Mouse (Mus musculus) forebrain, embryonic 14.5 days (tissue): ENCODE measurements around the gene Rho. TPM values are rescaled to one million over a fixed set of nuclear protein-coding genes. Genes with fewer than 3 reads are reported as not detected.

ENCODE experiments used
- ATAC-seq: fragments of 200-750 bp; cut with Nextera tagmentation; 2 replicates; pipeline ENCODE4 v1.8.0; 2017; ENCODE audit warnings: mild to moderate bottlenecking, moderate library complexity
- DNase-seq: peaks from one replicate; pipeline ENCODE4 v3.0.0-alpha.2; 2015; ENCODE audit warnings: low spot score
- H3K27ac ChIP-seq: fragments of 300-500 bp; sonication (generic); 2 replicates; pipeline ENCODE4 v1.5.1; 2014; ENCODE audit warnings: low read depth, mild to moderate bottlenecking, control low read depth, low read length, moderate library complexity
- H3K27me3 ChIP-seq: fragments of 300-500 bp; sonication (generic); replicated peaks from 2 replicates; pipeline ENCODE4 v1.6.1; 2014; ENCODE audit warnings: low read length, control low read depth, mixed read lengths; ENCODE audit not compliant: control insufficient read depth, insufficient read depth
- H3K36me3 ChIP-seq: fragments of 300-500 bp; sonication (generic); 2 replicates; pipeline ENCODE4 v1.6.1; 2014; ENCODE audit warnings: low read length, control low read depth; ENCODE audit not compliant: control insufficient read depth, insufficient read depth
- H3K4me1 ChIP-seq: fragments of 300-500 bp; sonication (generic); 2 replicates; pipeline ENCODE4 v1.6.1; 2014; ENCODE audit warnings: antibody characterized with exemption, low read length, control low read depth; ENCODE audit not compliant: control insufficient read depth, insufficient read depth
- H3K4me2 ChIP-seq: fragments of 300-500 bp; sonication (generic); 2 replicates; pipeline ENCODE4 v1.6.1; 2014; ENCODE audit warnings: mild to moderate bottlenecking, control low read depth, low read length
- H3K4me3 ChIP-seq: fragments of 300-500 bp; sonication (generic); 2 replicates; pipeline ENCODE4 v1.5.1; 2014; ENCODE audit warnings: low read depth, low read length, control low read depth
- H3K9ac ChIP-seq: fragments of 300-500 bp; sonication (generic); 2 replicates; pipeline ENCODE4 v1.6.1; 2014; ENCODE audit warnings: mild to moderate bottlenecking, low read length, control low read depth, moderate library complexity
- H3K9me3 ChIP-seq: fragments of 300-500 bp; sonication (generic); replicated peaks from 2 replicates; pipeline ENCODE4 v1.6.1; 2016; ENCODE audit warnings: low read length, control low read depth, mixed read lengths; ENCODE audit not compliant: control insufficient read depth
- WGBS: fragments of 180-500 bp; shearing (Covaris S2); extraction: QIAGEN DNeasy Blood & Tissue Kit; methylation state at CpG from one replicate; pipeline ENCODE4 v1.1.7; 2014; 5-methylcytosine and 5-hydroxymethylcytosine counted together
- polyA plus RNA-seq: library from polyadenylated mRNA; unstranded; fragments of >200 nt; fragmentation: Nextera tagmentation; extraction: Ambion mirVana; gene quantifications from 2 replicates; pipeline ENCODE4 v1.2.1, GENCODE M21; 2014

Gene Rho
- polyA plus RNA-seq, 1 experiment from 2014 or later = 0.19 TPM

DNA sequence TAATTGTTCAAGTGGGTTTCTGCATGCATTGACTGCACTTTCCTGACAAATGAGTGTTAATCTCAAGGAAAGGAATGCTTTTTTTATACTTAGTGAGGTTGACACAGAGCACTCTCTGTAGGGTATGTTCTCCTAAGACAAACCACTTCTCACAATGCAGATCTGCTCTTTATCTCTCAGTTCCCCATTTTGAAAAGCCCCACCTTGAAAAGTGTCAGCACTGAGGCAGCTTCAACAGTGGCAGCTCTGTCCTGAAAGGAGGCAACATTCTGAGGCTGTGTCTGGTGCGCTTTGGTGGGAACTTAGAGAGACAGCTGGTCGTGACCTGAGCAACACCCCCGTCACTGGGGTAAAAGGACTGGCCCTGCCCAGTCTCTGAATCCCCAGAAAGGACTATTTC lies 22.5 kb upstream of the Rho start:
- H3K4me2 ChIP-seq = no peak overlapping the region
- H3K9ac ChIP-seq = no peak overlapping the region
- no peak overlapping the region for H3K4me3 ChIP-seq
- ATAC-seq (no peak), DNase-seq (no peak)
- peaks cover 10% of the 10 kb centered on the region for H3K4me1 ChIP-seq
- 67% methylated on average over 3 of the region's 3 CpGs for WGBS
- no peaks in the 10 kb centered on the region for H3K9me3 ChIP-seq
- H3K27ac ChIP-seq = no peak overlapping the region
- H3K36me3 ChIP-seq = peaks cover 13% of the 10 kb centered on the region; the same call in 1 of the 2 replicates
- no peaks in the 10 kb centered on the region for H3K27me3 ChIP-seq

- Histone ChIP-seq H3K27ac (no peak overlapping the region), H3K4me2 (no peak overlapping the region), H3K9ac (no peak overlapping the region), H3K4me3 (no peak overlapping the region), H3K9me3 (no peaks in the 10 kb centered on the region), H3K27me3 (no peaks in the 10 kb centered on the region), H3K36me3 (peaks cover 13% of the 10 kb centered on the region; the same call in 1 of the 2 replicates), H3K4me1 (peaks cover 19% of the 10 kb centered on the region)
- ATAC-seq (no peak), DNase-seq (no peak)
- WGBS = 79% methylated on average over 8 of the region's 8 CpGs
Observed at GRCm38 (mm10) chr6:115909940-115910339, 21.6 kb upstream of the Rho start.

- no peak for DNase-seq
- Histone ChIP-seq H3K9ac (no peak overlapping the region), H3K27ac (no peak overlapping the region), H3K4me1 (peaks cover 30% of the 10 kb centered on the region), H3K36me3 (peaks cover 10% of the 10 kb centered on the region; the same call in 1 of the 2 replicates), H3K4me3 (no peak overlapping the region), H3K27me3 (no peaks in the 10 kb centered on the region), H3K4me2 (no peak overlapping the region), H3K9me3 (no peaks in the 10 kb centered on the region)
- 90% methylated on average over 6 of the region's 6 CpGs for WGBS
- ATAC-seq = no peak
Observed at GRCm38 (mm10) chr6:115911763-115912162, 19.8 kb upstream of the Rho start.

GRCm38 (mm10) chr6:115913482-115913881 lies 18.1 kb upstream of the Rho start:
- ATAC-seq (peak; percentile 40; the same call in 1 of the 2 replicates), DNase-seq (peak; percentile 58)
- peaks cover 5% of the 10 kb centered on the region for H3K36me3 ChIP-seq
- peaks cover 30% of the 10 kb centered on the region for H3K4me1 ChIP-seq
- peak overlapping the region; percentile 81 for H3K27ac ChIP-seq
- H3K9me3 ChIP-seq = no peaks in the 10 kb centered on the region
- H3K9ac ChIP-seq = no peak overlapping the region
- no peak overlapping the region for H3K4me2 ChIP-seq
- 48% methylated on average over 10 of the region's 10 CpGs for WGBS
- H3K4me3 ChIP-seq = no peak overlapping the region
- no peaks in the 10 kb centered on the region for H3K27me3 ChIP-seq

DNA sequence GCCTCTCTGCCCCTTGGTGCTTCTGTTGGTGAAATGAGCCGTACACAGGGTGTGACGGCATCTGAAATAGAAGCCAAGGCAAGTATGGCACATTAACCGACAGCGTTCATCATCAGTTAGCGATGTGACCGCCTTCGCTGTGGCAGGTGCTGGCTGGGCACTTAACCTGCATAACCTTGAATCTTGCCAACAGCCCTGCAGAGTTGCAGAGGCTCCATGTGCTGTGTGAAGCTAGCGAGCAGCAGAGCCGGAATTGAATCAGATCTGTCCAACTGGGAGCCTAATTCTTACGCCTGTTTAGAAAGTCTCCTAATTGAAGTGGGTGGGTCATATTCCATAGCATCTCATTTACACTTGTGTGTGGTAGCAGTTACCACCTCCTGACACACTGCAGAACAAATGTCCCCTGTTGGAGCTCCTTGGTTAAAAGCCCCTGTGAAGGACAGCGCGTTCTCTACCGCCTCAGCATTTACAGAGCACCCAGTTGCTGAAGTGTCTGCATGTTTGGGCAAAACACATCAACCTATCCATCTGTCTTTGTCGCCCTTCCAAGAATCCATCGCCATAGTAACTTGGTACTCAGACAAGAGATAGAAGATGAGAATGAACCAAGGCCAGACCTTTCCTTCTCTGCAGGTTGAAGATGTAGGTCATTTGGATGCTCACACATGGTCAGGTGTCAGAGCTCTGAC lies 16.9 kb upstream of the Rho start:
- Histone ChIP-seq H3K27ac (peak overlapping the region; percentile 81), H3K9me3 (no peaks in the 10 kb centered on the region), H3K4me3 (no peak overlapping the region), H3K4me2 (peak overlapping the region; percentile 8; the same call in 1 of the 2 replicates), H3K4me1 (peaks cover 30% of the 10 kb centered on the region), H3K36me3 (peaks cover 5% of the 10 kb centered on the region), H3K27me3 (no peaks in the 10 kb centered on the region), H3K9ac (peak overlapping the region; percentile 9)
- DNase-seq = peak; percentile 82
- ATAC-seq = peak; percentile 82
- 41% methylated on average over 15 of the region's 15 CpGs for WGBS

DNA sequence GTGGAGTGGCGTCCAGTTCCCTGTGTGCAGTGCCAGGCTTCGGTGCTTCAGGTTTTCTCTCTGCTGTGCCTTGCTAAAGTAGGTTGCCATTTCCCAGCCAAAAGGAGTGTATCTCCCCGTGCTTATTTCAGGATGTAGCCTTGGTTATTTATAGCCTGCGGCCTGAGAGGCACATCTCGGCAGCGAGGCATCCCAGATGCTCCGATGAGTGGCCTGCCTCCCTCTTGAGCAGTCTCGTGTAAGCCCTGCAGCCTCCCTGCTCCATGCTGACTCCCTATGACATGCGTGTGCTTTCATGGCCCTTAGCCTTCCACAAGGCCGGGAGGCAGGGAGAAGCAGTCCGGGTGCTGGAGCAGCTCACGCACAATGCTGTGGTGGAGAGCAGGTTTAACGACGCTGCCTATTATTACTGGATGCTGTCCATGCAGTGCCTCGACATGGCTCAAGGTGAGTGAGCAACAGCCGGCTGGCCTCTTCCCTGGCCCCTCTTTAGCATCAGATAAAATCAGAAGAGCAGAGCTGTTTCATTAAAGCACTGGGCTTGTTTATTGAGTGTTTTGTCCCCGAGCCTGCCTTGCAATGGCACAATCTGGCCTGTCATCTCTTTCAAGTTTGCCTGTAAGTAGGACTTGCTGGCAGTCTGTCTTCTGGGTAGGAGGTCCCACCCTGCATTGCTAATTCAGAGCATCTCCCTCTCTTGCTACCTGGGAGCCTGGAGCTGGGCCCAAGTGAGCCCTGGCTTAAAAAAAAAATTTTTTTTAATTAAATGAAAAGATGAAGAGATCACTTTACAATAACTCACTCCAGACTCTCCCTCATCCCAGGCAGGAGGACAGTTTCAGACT lies 15.7 kb upstream of the Rho start:
- no peak for ATAC-seq
- H3K9ac ChIP-seq = peak overlapping the region; percentile 32
- no peaks in the 10 kb centered on the region for H3K27me3 ChIP-seq
- H3K9me3 ChIP-seq = no peaks in the 10 kb centered on the region
- H3K27ac ChIP-seq = peak overlapping the region; percentile 81
- no peak overlapping the region for H3K4me3 ChIP-seq
- DNase-seq = no peak
- peaks cover 30% of the 10 kb centered on the region for H3K4me1 ChIP-seq
- H3K4me2 ChIP-seq = no peak overlapping the region
- 61% methylated on average over 17 of the region's 17 CpGs for WGBS
- H3K36me3 ChIP-seq = peaks cover 2% of the 10 kb centered on the region; the same call in 1 of the 2 replicates

DNA sequence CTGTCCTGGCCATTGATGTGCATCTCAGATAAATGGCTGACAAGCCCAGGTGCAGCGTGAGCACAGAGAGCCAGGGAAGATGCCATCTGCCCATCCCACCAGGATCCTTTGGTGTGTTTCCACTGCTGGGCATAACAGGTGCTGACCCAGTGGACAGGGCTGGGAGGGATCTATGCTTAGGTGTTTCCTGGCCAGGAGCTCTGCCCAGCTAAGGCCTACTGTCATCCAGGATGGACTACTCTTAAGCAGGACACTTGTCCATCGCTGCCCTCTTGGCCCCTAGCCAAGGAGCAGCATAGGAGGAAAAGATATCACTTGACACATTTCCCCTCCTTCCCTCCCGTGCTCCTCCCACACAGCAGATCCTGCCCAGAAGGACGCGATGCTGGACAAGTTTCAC lies 14.9 kb upstream of the Rho start:
- Histone ChIP-seq H3K4me3 (no peak overlapping the region), H3K9ac (no peak overlapping the region), H3K4me1 (peaks cover 30% of the 10 kb centered on the region), H3K9me3 (no peaks in the 10 kb centered on the region), H3K36me3 (peaks cover 2% of the 10 kb centered on the region; the same call in 1 of the 2 replicates), H3K27ac (0 out of 2 replicates have a peak overlapping the region, but pooled peaks have one; percentile 21), H3K4me2 (no peak overlapping the region), H3K27me3 (no peaks in the 10 kb centered on the region)
- 91% methylated on average over 5 of the region's 5 CpGs for WGBS
- ATAC-seq = no peak
- no peak for DNase-seq

- Histone ChIP-seq H3K27me3 (no peaks in the 10 kb centered on the region), H3K4me2 (no peak overlapping the region), H3K27ac (no peak overlapping the region), H3K4me1 (peaks cover 24% of the 10 kb centered on the region), H3K4me3 (no peak overlapping the region), H3K9me3 (no peaks in the 10 kb centered on the region), H3K36me3 (peaks cover 2% of the 10 kb centered on the region; the same call in 1 of the 2 replicates), H3K9ac (no peak overlapping the region)
- 89% methylated on average over 1 of the region's 1 CpGs for WGBS
- DNase-seq = no peak
- ATAC-seq = no peak
Observed at GRCm38 (mm10) chr6:115918615-115919014, 12.9 kb upstream of the Rho start.
